Mouse (Mus musculus): ENCODE data around the gene Ccin. TPM values are rescaled to one million over a fixed set of nuclear protein-coding genes. Genes with fewer than 3 reads are reported as not detected.

The Ccin gene
- polyA plus RNA-seq, 1 experiment: not detected

- peaks cover 86% of the 10 kb centered on the region for H3K4me1 ChIP-seq
- peaks cover 51% of the 10 kb centered on the region for H3K36me3 ChIP-seq (replicated peaks; ENCODE audit: low read length)
- no peak for TF ChIP-seq FLI1 (IDR thresholded peaks at IDR 0.05; ENCODE audit: low read length)
- TF ChIP-seq GATA1 (IDR thresholded peaks at IDR 0.05; ENCODE audit: borderline replicate concordance, low read length): no peak
Measured at GRCm38 (mm10) chr4:43973526-43973981, 9.7 kb upstream of the Ccin start.

GRCm38 (mm10) chr4:43974914-43975616, 8.2 kb upstream of the Ccin start:
- Histone ChIP-seq H3K27me3 (replicated peaks) (no peaks in the 10 kb centered on the region), H3K9me3 (no peaks in the 10 kb centered on the region), H3K36me3 (replicated peaks; ENCODE audit: low read length) (peaks cover 60% of the 10 kb centered on the region), H3K4me1 (peaks cover 85% of the 10 kb centered on the region), H3K4me3 (replicated peaks) (no peak overlapping the region)
- TF ChIP-seq GATA1 (IDR thresholded peaks at IDR 0.05; ENCODE audit: borderline replicate concordance, low read length): no peak

More at GRCm38 (mm10) chr4:43973526-43973981, 9.7 kb upstream of the Ccin start:
- peak overlapping the region; percentile 75 for H3K4me3 ChIP-seq (replicated peaks)
- H3K9me3 ChIP-seq: no peaks in the 10 kb centered on the region
- H3K27me3 ChIP-seq (replicated peaks): no peaks in the 10 kb centered on the region

GRCm38 (mm10) chr4:43976223-43976740, 7.0 kb upstream of the Ccin start:
- Histone ChIP-seq H3K36me3 (replicated peaks; ENCODE audit: low read length) (peaks cover 59% of the 10 kb centered on the region), H3K4me1 (peaks cover 81% of the 10 kb centered on the region), H3K27me3 (replicated peaks) (no peaks in the 10 kb centered on the region), H3K4me3 (replicated peaks) (no peak overlapping the region), H3K9me3 (no peaks in the 10 kb centered on the region)
- TF ChIP-seq GATA1 (IDR thresholded peaks at IDR 0.05; ENCODE audit: borderline replicate concordance, low read length) (no peak), FLI1 (IDR thresholded peaks at IDR 0.05; ENCODE audit: low read length) (no peak)

GRCm38 (mm10) chr4:43978521-43979443, 4.5 kb upstream of the Ccin start:
- Histone ChIP-seq H3K9me3 (no peaks in the 10 kb centered on the region), H3K4me3 (replicated peaks) (no peak overlapping the region), H3K27me3 (replicated peaks) (peaks cover 6% of the 10 kb centered on the region), H3K36me3 (replicated peaks; ENCODE audit: low read length) (peaks cover 52% of the 10 kb centered on the region), H3K4me1 (peaks cover 72% of the 10 kb centered on the region)
- TF ChIP-seq FLI1 (IDR thresholded peaks at IDR 0.05; ENCODE audit: low read length) (no peak), GATA1 (IDR thresholded peaks at IDR 0.05; ENCODE audit: borderline replicate concordance, low read length) (no peak)

- Histone ChIP-seq H3K27me3 (replicated peaks) (peaks cover 15% of the 10 kb centered on the region), H3K9me3 (no peaks in the 10 kb centered on the region), H3K4me3 (replicated peaks) (no peak overlapping the region), H3K4me1 (peaks cover 62% of the 10 kb centered on the region), H3K36me3 (replicated peaks; ENCODE audit: low read length) (peaks cover 47% of the 10 kb centered on the region)
- TF ChIP-seq FLI1 (IDR thresholded peaks at IDR 0.05; ENCODE audit: low read length) (no peak), GATA1 (IDR thresholded peaks at IDR 0.05; ENCODE audit: borderline replicate concordance, low read length) (no peak)
Measured at GRCm38 (mm10) chr4:43979746-43980145, 3.5 kb upstream of the Ccin start.

- Histone ChIP-seq H3K4me1 (peaks cover 57% of the 10 kb centered on the region), H3K36me3 (replicated peaks; ENCODE audit: low read length) (peaks cover 44% of the 10 kb centered on the region), H3K27me3 (replicated peaks) (peaks cover 20% of the 10 kb centered on the region), H3K9me3 (no peaks in the 10 kb centered on the region), H3K4me3 (replicated peaks) (no peak overlapping the region)
- TF ChIP-seq GATA1 (IDR thresholded peaks at IDR 0.05; ENCODE audit: borderline replicate concordance, low read length) (no peak), FLI1 (IDR thresholded peaks at IDR 0.05; ENCODE audit: low read length) (no peak)
Measured at GRCm38 (mm10) chr4:43980236-43980635, 3.0 kb upstream of the Ccin start.

GRCm38 (mm10) chr4:43980846-43981245, 2.4 kb upstream of the Ccin start:
- no peak for TF ChIP-seq FLI1 (IDR thresholded peaks at IDR 0.05; ENCODE audit: low read length)
- no peak for TF ChIP-seq GATA1 (IDR thresholded peaks at IDR 0.05; ENCODE audit: borderline replicate concordance, low read length)
- peaks cover 44% of the 10 kb centered on the region for H3K36me3 ChIP-seq (replicated peaks; ENCODE audit: low read length)
- no peaks in the 10 kb centered on the region for H3K9me3 ChIP-seq
- peaks cover 55% of the 10 kb centered on the region for H3K4me1 ChIP-seq
- H3K27me3 ChIP-seq (replicated peaks): peaks cover 24% of the 10 kb centered on the region
- no peak overlapping the region for H3K4me3 ChIP-seq (replicated peaks)

- Histone ChIP-seq H3K4me3 (replicated peaks) (no peak overlapping the region), H3K9me3 (no peaks in the 10 kb centered on the region), H3K36me3 (replicated peaks; ENCODE audit: low read length) (peaks cover 42% of the 10 kb centered on the region), H3K27me3 (replicated peaks) (peaks cover 28% of the 10 kb centered on the region), H3K4me1 (peaks cover 51% of the 10 kb centered on the region)
- no peak for TF ChIP-seq GATA1 (IDR thresholded peaks at IDR 0.05; ENCODE audit: borderline replicate concordance, low read length)
- TF ChIP-seq FLI1 (IDR thresholded peaks at IDR 0.05; ENCODE audit: low read length): no peak
Measured at GRCm38 (mm10) chr4:43981251-43981650, 2.0 kb upstream of the Ccin start.

GRCm38 (mm10) chr4:43982053-43982732, 1.1 kb upstream of the Ccin start:
- peaks cover 31% of the 10 kb centered on the region for H3K27me3 ChIP-seq (replicated peaks)
- TF ChIP-seq GATA1 (IDR thresholded peaks at IDR 0.05; ENCODE audit: borderline replicate concordance, low read length) (no peak), FLI1 (IDR thresholded peaks at IDR 0.05; ENCODE audit: low read length) (no peak)
- H3K4me1 ChIP-seq: peaks cover 47% of the 10 kb centered on the region
- peak overlapping the region; percentile 89 for H3K4me3 ChIP-seq (replicated peaks)
- no peaks in the 10 kb centered on the region for H3K9me3 ChIP-seq
- H3K36me3 ChIP-seq (replicated peaks; ENCODE audit: low read length): peaks cover 36% of the 10 kb centered on the region

All from megakaryocyte, embryonic 14.5 days (primary cell).